Mouse (Mus musculus): Measurements from ENCODE around the gene Foxa1. TPM values are rescaled to one million over a fixed set of nuclear protein-coding genes. Genes with fewer than 3 reads are reported as not detected.

The Foxa1 gene
- total and polyA plus RNA-seq, 3 experiments, result not detected

GRCm38 (mm10) chr12:57572415-57572814 is 25.7 kb upstream of the Foxa1 start:
- no peak overlapping the region for H3K4me3 ChIP-seq (ENCODE audit: control insufficient read depth in 1 of 2, insufficient read depth in 1 of 2, low read depth in 2 of 2, low read length in 2 of 2)
- no peaks in the 10 kb centered on the region for H3K36me3 ChIP-seq (ENCODE audit: control insufficient read depth in 1 of 2, insufficient read depth in 2 of 2, low read length in 2 of 2)
- no peak for DNase-seq (ENCODE audit: low read depth, low spot score)
- no peak overlapping the region for H3K9ac ChIP-seq (ENCODE audit: control insufficient read depth, low read depth, low read length, poor library complexity, severe bottlenecking)
- H3K4me1 ChIP-seq (ENCODE audit: control insufficient read depth in 1 of 2, insufficient read depth in 2 of 2, low read length in 2 of 2), result no peaks in the 10 kb centered on the region
- no peaks in the 10 kb centered on the region for H3K79me2 ChIP-seq (ENCODE audit: control insufficient read depth, insufficient read depth, low read length, poor library complexity)
- no peaks in the 10 kb centered on the region for H3K9me3 ChIP-seq (replicated peaks; ENCODE audit: insufficient read depth, low read length)
- H3K27me3 ChIP-seq (ENCODE audit: control insufficient read depth in 1 of 2, insufficient read depth in 2 of 2, low read length in 2 of 2), result no peaks in the 10 kb centered on the region
- no peak overlapping the region for H3K27ac ChIP-seq (ENCODE audit: control insufficient read depth, low read depth, low read length)
- no peak for TF ChIP-seq RAD21 (IDR thresholded peaks at IDR 0.05; ENCODE audit: low read depth, low read length)
- TF ChIP-seq UBTF (IDR thresholded peaks at IDR 0.05; ENCODE audit: borderline replicate concordance, insufficient read depth, low read depth, low read length), result no peak
- no peak for TF ChIP-seq MYC (IDR thresholded peaks at IDR 0.05; ENCODE audit: low read depth, low read length)
- TF ChIP-seq POLR2AphosphoS2 (IDR thresholded peaks at IDR 0.05; ENCODE audit: low read length), result no peak
- no peak for TF ChIP-seq TBP (IDR thresholded peaks at IDR 0.05; ENCODE audit: low read depth, low read length)
- TF ChIP-seq HCFC1 (IDR thresholded peaks at IDR 0.05; ENCODE audit: low read depth, low read length), result no peak
- no peak for TF ChIP-seq ZMIZ1 (IDR thresholded peaks at IDR 0.05; ENCODE audit: low read depth, low read length)
- no peak for TF ChIP-seq GABPA (IDR thresholded peaks at IDR 0.05; ENCODE audit: low read depth, low read length)

DNA sequence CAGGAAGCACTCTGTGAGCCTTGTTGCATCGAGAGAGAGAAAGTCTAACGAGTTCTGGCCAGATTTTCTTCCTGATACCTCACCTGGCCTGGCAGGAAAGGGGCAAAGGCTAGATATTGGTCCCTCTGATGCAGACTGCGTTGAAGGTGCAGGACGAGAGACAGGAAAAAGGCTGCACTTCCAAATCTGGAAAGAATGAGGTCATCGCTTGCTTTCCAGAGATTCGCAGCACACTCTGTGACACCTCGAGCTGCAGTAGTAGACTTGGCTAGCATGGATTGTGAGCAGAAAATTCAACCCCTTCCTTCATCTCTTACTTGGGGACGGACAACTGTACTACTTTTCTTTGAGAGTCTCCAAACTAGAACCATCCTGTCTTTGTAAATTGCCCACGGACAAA is 25.1 kb upstream of the Foxa1 start:
- Histone ChIP-seq H3K4me3 (ENCODE audit: control insufficient read depth in 1 of 2, insufficient read depth in 1 of 2, low read depth in 2 of 2, low read length in 2 of 2) (no peak overlapping the region), H3K27ac (ENCODE audit: control insufficient read depth, low read depth, low read length) (no peak overlapping the region), H3K9me3 (replicated peaks; ENCODE audit: insufficient read depth, low read length) (no peaks in the 10 kb centered on the region), H3K36me3 (ENCODE audit: control insufficient read depth in 1 of 2, insufficient read depth in 2 of 2, low read length in 2 of 2) (no peaks in the 10 kb centered on the region), H3K27me3 (ENCODE audit: control insufficient read depth in 1 of 2, insufficient read depth in 2 of 2, low read length in 2 of 2) (no peaks in the 10 kb centered on the region), H3K4me1 (ENCODE audit: control insufficient read depth in 1 of 2, insufficient read depth in 2 of 2, low read length in 2 of 2) (no peaks in the 10 kb centered on the region), H3K79me2 (ENCODE audit: control insufficient read depth, insufficient read depth, low read length, poor library complexity) (no peaks in the 10 kb centered on the region), H3K9ac (ENCODE audit: control insufficient read depth, low read depth, low read length, poor library complexity, severe bottlenecking) (no peak overlapping the region)
- no peak for TF ChIP-seq EP300 (IDR thresholded peaks at IDR 0.05; ENCODE audit: low read depth in 1 of 2, low read length in 2 of 2)
- no peak for TF ChIP-seq NRF1 (IDR thresholded peaks at IDR 0.05; ENCODE audit: insufficient read depth, low read depth, low read length, poor library complexity, severe bottlenecking)
- TF ChIP-seq ETS1 (IDR thresholded peaks at IDR 0.05; ENCODE audit: low read depth, low read length), result no peak
- no peak for TF ChIP-seq ZKSCAN1 (IDR thresholded peaks at IDR 0.05; ENCODE audit: low read depth, low read length)
- no peak for TF ChIP-seq ELF1 (IDR thresholded peaks at IDR 0.05; ENCODE audit: low read depth, low read length)
- no peak for TF ChIP-seq SMC3 (IDR thresholded peaks at IDR 0.05; ENCODE audit: low read depth, low read length)
- no peak for TF ChIP-seq RAD21 (IDR thresholded peaks at IDR 0.05; ENCODE audit: low read depth, low read length)
- TF ChIP-seq MAZ (IDR thresholded peaks at IDR 0.05; ENCODE audit: low read depth, low read length), result no peak
- TF ChIP-seq MYC (IDR thresholded peaks at IDR 0.05; ENCODE audit: low read depth, low read length), result no peak
- no peak for TF ChIP-seq E2F4 (IDR thresholded peaks at IDR 0.05; ENCODE audit: borderline replicate concordance, low read depth, low read length)
- no peak for TF ChIP-seq UBTF (IDR thresholded peaks at IDR 0.05; ENCODE audit: borderline replicate concordance, insufficient read depth, low read depth, low read length)
- TF ChIP-seq MAFK (IDR thresholded peaks at IDR 0.05; ENCODE audit: borderline replicate concordance, low read depth, low read length), result no peak
- TF ChIP-seq TCF12 (IDR thresholded peaks at IDR 0.05; ENCODE audit: low read depth, low read length), result no peak
- DNase-seq (ENCODE audit: low read depth, low spot score), result no peak

All from MEL (cell line).